Mouse (Mus musculus): ENCODE measurements around the gene Nsun6. TPM values are rescaled to one million over a fixed set of nuclear protein-coding genes. Genes with fewer than 3 reads are reported as not detected.
A peak's percentile ranks its signal among the peaks of the same experiment; 100 is the strongest.

Gene Nsun6
- total and polyA plus RNA-seq, 2 experiments from 2014 or later = 12.4 to 13.7 TPM

GRCm38 (mm10) chr2:15064380-15065269, 9.8 kb upstream of the Nsun6 start:
- H3K27me3 ChIP-seq (ENCODE audit: insufficient read depth, low read length) = no peaks in the 10 kb centered on the region
- 54% methylated on average over 7 of the region's 7 CpGs for WGBS

GRCm38 (mm10) chr2:15063815-15064214, 8.9 kb upstream of the Nsun6 start:
- no peaks in the 10 kb centered on the region for H3K27me3 ChIP-seq (ENCODE audit: insufficient read depth, low read length)
- DNase-seq (no peak), ATAC-seq (no peak)
- no peak overlapping the region for H3K4me3 ChIP-seq (ENCODE audit: low read depth, low read length)
- H3K4me1 ChIP-seq (ENCODE audit: insufficient read depth) = peaks cover 4% of the 10 kb centered on the region
- WGBS = 83% methylated on average over 1 of the region's 1 CpGs
- H3K4me2 ChIP-seq (ENCODE audit: low read depth) = no peak overlapping the region
- no peak overlapping the region for H3K9ac ChIP-seq
- no peaks in the 10 kb centered on the region for H3K9me3 ChIP-seq (ENCODE audit: low read length)
- TF ChIP-seq CTCF (IDR thresholded peaks at IDR 0.05; ENCODE audit: low read depth) = no peak
- H3K27ac ChIP-seq (ENCODE audit: low read depth, low read length) = no peak overlapping the region
- no peaks in the 10 kb centered on the region for H3K36me3 ChIP-seq (ENCODE audit: insufficient read depth)

More at GRCm38 (mm10) chr2:15064380-15065269, 9.8 kb upstream of the Nsun6 start:
- Histone ChIP-seq H3K9ac (no peak overlapping the region), H3K36me3 (ENCODE audit: insufficient read depth) (peaks cover 4% of the 10 kb centered on the region; the same call in 1 of the 2 replicates), H3K4me3 (ENCODE audit: low read depth, low read length) (no peak overlapping the region), H3K9me3 (ENCODE audit: low read length) (no peaks in the 10 kb centered on the region), H3K27ac (ENCODE audit: low read depth, low read length) (no peak overlapping the region), H3K4me1 (ENCODE audit: insufficient read depth) (peaks cover 4% of the 10 kb centered on the region; the same call in 1 of the 2 replicates), H3K4me2 (ENCODE audit: low read depth) (no peak overlapping the region)
- no peak for DNase-seq
- TF ChIP-seq CTCF (IDR thresholded peaks at IDR 0.05; ENCODE audit: low read depth) = no peak
- ATAC-seq = no peak

- DNase-seq (no peak), ATAC-seq (no peak)
- 92% methylated on average over 3 of the region's 3 CpGs for WGBS
These were observed 6.0 kb upstream of the Nsun6 start for GRCm38 (mm10) chr2:15060856-15061255.

GRCm38 (mm10) chr2:15058227-15058626, 3.4 kb upstream of the Nsun6 start:
- TF ChIP-seq CTCF (IDR thresholded peaks at IDR 0.05; ENCODE audit: low read depth) = no peak
- no peak for ATAC-seq
- H3K9me3 ChIP-seq (ENCODE audit: low read length) = no peaks in the 10 kb centered on the region
- no peak overlapping the region for H3K4me2 ChIP-seq (ENCODE audit: low read depth)
- peaks cover 13% of the 10 kb centered on the region for H3K4me1 ChIP-seq (ENCODE audit: insufficient read depth)
- H3K4me3 ChIP-seq (ENCODE audit: low read depth, low read length) = no peak overlapping the region
- H3K36me3 ChIP-seq (ENCODE audit: insufficient read depth) = no peaks in the 10 kb centered on the region
- no peak for DNase-seq
- no peak overlapping the region for H3K27ac ChIP-seq (ENCODE audit: low read depth, low read length)
- no peaks in the 10 kb centered on the region for H3K27me3 ChIP-seq (ENCODE audit: insufficient read depth, low read length)
- H3K9ac ChIP-seq = no peak overlapping the region
- WGBS = 81% methylated on average over 5 of the region's 5 CpGs

More at GRCm38 (mm10) chr2:15060856-15061255, 6.0 kb upstream of the Nsun6 start:
- Histone ChIP-seq H3K4me2 (ENCODE audit: low read depth) (no peak overlapping the region), H3K4me1 (ENCODE audit: insufficient read depth) (peaks cover 13% of the 10 kb centered on the region), H3K9me3 (ENCODE audit: low read length) (no peaks in the 10 kb centered on the region), H3K36me3 (ENCODE audit: insufficient read depth) (no peaks in the 10 kb centered on the region), H3K9ac (no peak overlapping the region), H3K27ac (ENCODE audit: low read depth, low read length) (no peak overlapping the region), H3K27me3 (ENCODE audit: insufficient read depth, low read length) (no peaks in the 10 kb centered on the region), H3K4me3 (ENCODE audit: low read depth, low read length) (no peak overlapping the region)
- TF ChIP-seq CTCF (IDR thresholded peaks at IDR 0.05; ENCODE audit: low read depth) = no peak

- DNase-seq = no peak
- Histone ChIP-seq H3K27me3 (ENCODE audit: insufficient read depth, low read length) (no peaks in the 10 kb centered on the region), H3K9me3 (ENCODE audit: low read length) (no peaks in the 10 kb centered on the region), H3K4me2 (ENCODE audit: low read depth) (peak overlapping the region; percentile 64), H3K4me1 (ENCODE audit: insufficient read depth) (peaks cover 13% of the 10 kb centered on the region), H3K36me3 (ENCODE audit: insufficient read depth) (no peaks in the 10 kb centered on the region), H3K27ac (ENCODE audit: low read depth, low read length) (peak overlapping the region; percentile 92), H3K9ac (peak overlapping the region; percentile 97), H3K4me3 (ENCODE audit: low read depth, low read length) (peak overlapping the region; percentile 99)
- no peak for ATAC-seq
- WGBS = under 1% methylated on average over 15 of the region's 15 CpGs
- TF ChIP-seq CTCF (IDR thresholded peaks at IDR 0.05; ENCODE audit: low read depth) = no peak
These were observed 877 bp upstream of the Nsun6 start for GRCm38 (mm10) chr2:15055741-15056151.

- 23% methylated on average over 10 of the region's 10 CpGs for WGBS
- H3K4me2 ChIP-seq (ENCODE audit: low read depth) = peak overlapping the region; percentile 64
- ATAC-seq (no peak), DNase-seq (no peak)
- H3K9ac ChIP-seq = peak overlapping the region; percentile 97
- H3K36me3 ChIP-seq (ENCODE audit: insufficient read depth) = no peaks in the 10 kb centered on the region
- peak overlapping the region; percentile 99 for H3K4me3 ChIP-seq (ENCODE audit: low read depth, low read length)
- peak overlapping the region; percentile 92 for H3K27ac ChIP-seq (ENCODE audit: low read depth, low read length)
- no peaks in the 10 kb centered on the region for H3K9me3 ChIP-seq (ENCODE audit: low read length)
- no peak for TF ChIP-seq CTCF (IDR thresholded peaks at IDR 0.05; ENCODE audit: low read depth)
- no peaks in the 10 kb centered on the region for H3K27me3 ChIP-seq (ENCODE audit: insufficient read depth, low read length)
- peaks cover 16% of the 10 kb centered on the region for H3K4me1 ChIP-seq (ENCODE audit: insufficient read depth)
These were observed 373 bp downstream of the Nsun6 start for GRCm38 (mm10) chr2:15054496-15054895.

All from forebrain, postnatal 0 days (tissue).